Mouse (Mus musculus) embryonic facial prominence, embryonic 14.5 days (tissue): ENCODE results near the gene Churc1. TPM values are rescaled to one million over a fixed set of nuclear protein-coding genes. Genes with fewer than 3 reads are reported as not detected.

Experiments
- ATAC-seq: fragments of 200-750 bp; cut with Nextera tagmentation; 2 replicates; pipeline ENCODE4 v1.8.0; 2017; ENCODE audit warnings: low read depth, moderate number of reproducible peaks, moderate TSS enrichment
- DNase-seq: peaks from one replicate; pipeline ENCODE4 v3.0.0-alpha.2; 2015; ENCODE audit warnings: low spot score
- H3K27ac ChIP-seq: fragments of 300-500 bp; sonication (generic); replicated peaks from 2 replicates; pipeline ENCODE4 v1.5.1; 2014; ENCODE audit warnings: low read depth, mild to moderate bottlenecking, low read length, moderate library complexity
- H3K27me3 ChIP-seq: fragments of 300-500 bp; sonication (generic); replicated peaks from 2 replicates; pipeline ENCODE4 v1.6.1; 2014; ENCODE audit warnings: low read length; ENCODE audit not compliant: control insufficient read depth, insufficient read depth
- H3K36me3 ChIP-seq: fragments of 300-500 bp; sonication (generic); 2 replicates; pipeline ENCODE4 v1.6.1; 2014; ENCODE audit warnings: low read length, mixed read lengths; ENCODE audit not compliant: control insufficient read depth, insufficient read depth
- H3K4me1 ChIP-seq: fragments of 300-500 bp; sonication (generic); 2 replicates; pipeline ENCODE4 v1.6.1; 2014; ENCODE audit warnings: antibody characterized with exemption, low read length; ENCODE audit not compliant: control insufficient read depth, insufficient read depth
- H3K4me2 ChIP-seq: fragments of 300-500 bp; sonication (generic); 2 replicates; pipeline ENCODE4 v1.6.1; 2014; ENCODE audit warnings: low read depth, mild to moderate bottlenecking, low read length, moderate library complexity, mixed read lengths
- H3K4me3 ChIP-seq: fragments of 300-500 bp; sonication (generic); 2 replicates; pipeline ENCODE4 v1.5.1; 2014; ENCODE audit warnings: low read depth, mild to moderate bottlenecking, low read length
- H3K9ac ChIP-seq: fragments of 300-500 bp; sonication (generic); 2 replicates; pipeline ENCODE4 v1.6.1; 2014; ENCODE audit warnings: low read depth, mild to moderate bottlenecking, low read length, moderate library complexity, mixed read lengths
- H3K9me3 ChIP-seq: fragments of 300-500 bp; sonication (generic); 2 replicates; pipeline ENCODE4 v1.6.1; 2016; ENCODE audit warnings: low read length; ENCODE audit not compliant: control insufficient read depth
- WGBS: fragments of 180-500 bp; shearing (Covaris S2); extraction: QIAGEN DNeasy Blood & Tissue Kit; methylation state at CpG from one replicate; pipeline ENCODE4 v1.1.7; 2014; 5-methylcytosine and 5-hydroxymethylcytosine counted together
- polyA plus RNA-seq: library from polyadenylated mRNA; unstranded; fragments of >200 nt; fragmentation: Nextera tagmentation; extraction: Ambion mirVana; gene quantifications from 2 replicates; pipeline ENCODE4 v1.2.1, GENCODE M21; 2014

Gene Churc1
- polyA plus RNA-seq, 1 experiment from 2014 or later: 99.4 TPM

DNA sequence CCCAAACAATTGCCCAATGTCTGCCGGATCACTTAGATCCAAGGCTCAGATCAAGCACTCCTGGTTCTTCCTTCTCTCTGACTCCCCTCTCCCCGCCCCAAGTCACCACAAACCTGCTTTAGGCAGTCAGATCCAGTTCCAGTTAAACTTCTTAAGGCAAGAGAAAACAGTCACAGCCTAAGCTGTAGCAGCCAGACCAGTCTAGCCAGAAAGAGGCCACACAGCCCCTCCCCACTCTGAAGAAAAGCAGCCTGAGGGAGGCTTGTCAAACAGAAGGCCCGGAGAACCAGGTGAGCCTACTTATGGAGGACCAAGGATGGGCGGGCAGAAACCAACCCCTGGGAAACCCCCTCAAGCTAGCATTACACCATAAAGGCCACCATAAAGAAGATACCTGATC lies 52.8 kb downstream of the Churc1 start:
- WGBS: 41% methylated on average over 4 of the region's 4 CpGs
- no peak overlapping the region for H3K4me3 ChIP-seq
- H3K27me3 ChIP-seq: peaks cover 4% of the 10 kb centered on the region
- ATAC-seq: peak; percentile 83
- peaks cover 34% of the 10 kb centered on the region for H3K4me1 ChIP-seq
- peak; percentile 88 for DNase-seq
- peak overlapping the region; percentile 76; the same call in 1 of the 2 replicates for H3K27ac ChIP-seq
- no peaks in the 10 kb centered on the region for H3K9me3 ChIP-seq
- H3K36me3 ChIP-seq: no peaks in the 10 kb centered on the region
- no peak overlapping the region for H3K4me2 ChIP-seq
- H3K9ac ChIP-seq: no peak overlapping the region

DNA sequence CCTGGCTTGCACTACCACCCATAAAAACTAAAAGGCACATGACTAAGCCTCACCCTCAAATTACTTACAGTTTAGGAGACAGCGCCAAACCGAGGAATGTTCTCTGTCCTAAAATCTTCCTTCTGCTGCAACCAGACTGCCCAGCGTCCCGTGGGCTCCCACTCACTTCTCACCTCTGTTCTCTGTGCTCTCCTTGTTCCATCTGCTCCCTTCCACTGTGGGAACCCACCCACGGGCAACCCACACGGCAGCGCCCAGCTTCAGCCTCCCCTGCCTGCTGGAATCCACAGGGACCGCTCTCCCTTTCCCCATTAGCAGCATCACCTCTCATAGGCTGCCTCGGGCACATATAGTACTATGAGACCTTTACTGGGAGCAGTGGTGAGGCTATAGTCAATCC lies 53.6 kb downstream of the Churc1 start:
- Histone ChIP-seq H3K9ac (no peak overlapping the region), H3K4me2 (no peak overlapping the region), H3K4me3 (no peak overlapping the region), H3K9me3 (no peaks in the 10 kb centered on the region), H3K36me3 (no peaks in the 10 kb centered on the region), H3K27ac (0 out of 2 replicates have a peak overlapping the region, but pooled peaks have one; percentile 29), H3K4me1 (peaks cover 34% of the 10 kb centered on the region), H3K27me3 (peaks cover 6% of the 10 kb centered on the region)
- WGBS: 79% methylated on average over 9 of the region's 9 CpGs
- DNase-seq: no peak
- no peak for ATAC-seq

DNA sequence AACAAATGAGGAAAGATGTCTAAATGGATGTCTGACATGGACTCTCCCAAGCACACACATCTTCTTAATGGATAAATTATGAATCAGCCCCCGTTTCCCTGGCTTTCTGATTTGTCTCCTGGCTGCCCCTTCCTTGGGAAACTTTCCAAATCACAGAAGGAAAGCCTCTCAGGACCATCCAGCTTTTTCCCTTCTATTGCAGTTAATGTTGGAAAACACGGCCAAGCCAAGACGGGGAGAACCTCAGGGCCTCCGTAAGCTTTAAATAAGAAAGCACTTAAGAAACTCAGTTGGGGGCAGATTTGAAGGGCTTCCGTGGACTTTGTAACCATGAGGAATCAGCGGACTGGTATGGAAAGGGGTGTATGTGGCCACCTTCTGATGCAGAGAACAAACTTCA lies 54.5 kb downstream of the Churc1 start:
- 56% methylated on average over 6 of the region's 6 CpGs for WGBS
- H3K36me3 ChIP-seq: no peaks in the 10 kb centered on the region
- DNase-seq: peak; percentile 34

DNA sequence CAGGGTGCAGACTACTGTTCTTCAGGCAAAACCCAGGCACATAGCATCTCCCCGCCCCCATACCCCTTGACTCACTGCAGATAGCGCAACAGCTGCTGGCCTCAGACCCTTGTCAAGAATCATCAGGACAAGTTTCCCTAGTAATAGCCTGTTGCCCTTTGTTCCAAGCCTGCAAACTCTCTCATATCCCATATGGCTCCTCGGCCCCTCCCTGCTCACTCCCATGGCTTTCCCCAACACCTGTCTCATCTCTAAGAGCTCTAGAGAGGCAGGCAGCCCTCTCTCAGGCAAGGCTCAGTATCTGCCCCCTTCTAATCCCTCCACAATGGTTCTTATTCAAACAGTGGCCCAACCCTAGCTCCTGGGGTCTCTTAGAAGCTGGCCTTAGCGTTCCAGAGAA lies 55.3 kb downstream of the Churc1 start:
- Histone ChIP-seq H3K4me3 (no peak overlapping the region; the same call in 1 of the 2 replicates), H3K4me1 (peaks cover 34% of the 10 kb centered on the region), H3K27me3 (peaks cover 12% of the 10 kb centered on the region), H3K36me3 (no peaks in the 10 kb centered on the region), H3K27ac (no peak overlapping the region; the same call in 1 of the 2 replicates), H3K4me2 (peak overlapping the region; percentile 85), H3K9ac (no peak overlapping the region), H3K9me3 (no peaks in the 10 kb centered on the region)
- ATAC-seq (peak; percentile 35), DNase-seq (peak; percentile 67)
- WGBS: 49% methylated on average over 4 of the region's 4 CpGs

More for the DNA sequence above, 54.5 kb downstream of the Churc1 start:
- peaks cover 34% of the 10 kb centered on the region for H3K4me1 ChIP-seq
- H3K9me3 ChIP-seq: no peaks in the 10 kb centered on the region
- H3K4me3 ChIP-seq: no peak overlapping the region
- ATAC-seq: no peak
- no peak overlapping the region for H3K9ac ChIP-seq
- H3K4me2 ChIP-seq: no peak overlapping the region; the same call in 1 of the 2 replicates
- H3K27ac ChIP-seq: no peak overlapping the region
- H3K27me3 ChIP-seq: peaks cover 12% of the 10 kb centered on the region

- 0% methylated on average over 16 of the region's 66 CpGs for WGBS
- Histone ChIP-seq H3K9ac (peak overlapping the region; percentile 83), H3K27me3 (peaks cover 12% of the 10 kb centered on the region), H3K36me3 (no peaks in the 10 kb centered on the region), H3K4me1 (peaks cover 32% of the 10 kb centered on the region), H3K4me3 (peak overlapping the region; percentile 79), H3K27ac (no peak overlapping the region), H3K9me3 (no peaks in the 10 kb centered on the region), H3K4me2 (peak overlapping the region; percentile 85)
- ATAC-seq (peak; percentile 47), DNase-seq (peak; percentile 43)
These were observed 56.8 kb downstream of the Churc1 start for GRCm38 (mm10) chr12:76822002-76822650.

GRCm38 (mm10) chr12:76822651-76823041 lies 57.3 kb downstream of the Churc1 start, which contains the start of gene Rab15:
TSS of gene Rab15 (minus strand) at chr12:76822908.
- no peaks in the 10 kb centered on the region for H3K36me3 ChIP-seq
- peaks cover 27% of the 10 kb centered on the region for H3K4me1 ChIP-seq
- peak within 1 kb of the TSS; percentile 85 for H3K4me2 ChIP-seq
- H3K27me3 ChIP-seq: peaks cover 12% of the 10 kb centered on the region
- H3K9ac ChIP-seq: peak within 1 kb of the TSS; percentile 83
- no peaks in the 10 kb centered on the region for H3K9me3 ChIP-seq
- H3K4me3 ChIP-seq: peak within 1 kb of the TSS; percentile 79
- 1% methylated on average over 14 of the region's 17 CpGs for WGBS
- H3K27ac ChIP-seq: no peak within 1 kb of the TSS
- ATAC-seq (0 out of 2 replicates have a peak, but pooled peaks have one; percentile 0), DNase-seq (no peak)

DNA sequence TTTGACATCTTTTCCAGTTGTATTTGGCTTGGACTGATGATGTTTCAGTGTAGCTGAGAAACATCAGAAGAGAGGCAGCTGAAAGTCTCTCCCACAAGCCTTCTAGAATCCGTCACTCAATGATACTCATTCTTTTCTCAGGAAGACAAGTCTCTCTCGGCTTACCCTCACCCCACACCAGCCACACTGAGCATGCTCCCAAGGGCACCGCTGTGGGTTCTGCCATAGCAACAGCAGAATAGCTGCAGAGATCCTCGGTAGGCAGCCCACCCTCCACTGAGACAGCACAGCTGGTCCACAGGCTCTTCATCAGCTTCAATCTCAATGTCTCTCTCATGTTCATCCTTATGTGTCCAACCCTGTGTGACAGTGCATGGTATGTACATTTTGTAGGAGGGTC lies 59.9 kb downstream of the Churc1 start:
- 64% methylated on average over 4 of the region's 4 CpGs for WGBS
- Histone ChIP-seq H3K9ac (no peak overlapping the region), H3K4me3 (no peak overlapping the region), H3K4me1 (peaks cover 16% of the 10 kb centered on the region), H3K36me3 (no peaks in the 10 kb centered on the region), H3K27ac (no peak overlapping the region), H3K27me3 (peaks cover 12% of the 10 kb centered on the region), H3K4me2 (no peak overlapping the region), H3K9me3 (no peaks in the 10 kb centered on the region)
- DNase-seq (no peak), ATAC-seq (no peak)

DNA sequence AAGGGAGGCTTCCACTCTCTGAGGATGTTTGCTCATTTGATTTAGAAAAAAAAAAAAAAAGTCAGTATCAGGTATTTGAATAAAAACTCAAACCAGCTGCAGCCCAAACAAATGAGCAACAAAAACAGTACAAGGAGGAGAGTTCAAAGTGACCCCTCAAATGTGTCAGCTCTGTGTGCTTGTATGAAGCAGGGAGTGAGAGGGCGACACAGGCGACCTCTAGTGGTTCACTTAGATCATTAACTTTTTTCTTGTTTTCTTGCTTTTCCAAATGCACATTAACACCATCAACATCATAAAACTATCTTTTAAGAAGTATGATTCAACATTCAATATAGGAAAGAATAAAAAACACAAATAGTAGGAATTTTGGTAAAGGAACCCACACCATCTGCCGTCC lies 67.4 kb downstream of the Churc1 start:
- Histone ChIP-seq H3K4me2 (no peak overlapping the region), H3K4me3 (no peak overlapping the region), H3K9me3 (no peaks in the 10 kb centered on the region), H3K4me1 (no peaks in the 10 kb centered on the region), H3K36me3 (no peaks in the 10 kb centered on the region), H3K27ac (no peak overlapping the region), H3K27me3 (no peaks in the 10 kb centered on the region), H3K9ac (no peak overlapping the region)
- no peak for ATAC-seq
- 3% methylated on average over 3 of the region's 3 CpGs for WGBS
- peak; percentile 62 for DNase-seq
